Mouse (Mus musculus): Measurements from ENCODE around the gene Tpm3. TPM values are rescaled to one million over a fixed set of nuclear protein-coding genes. Genes with fewer than 3 reads are reported as not detected.

The Tpm3 gene
- polyA plus RNA-seq, 1 experiment: 252 TPM

DNA sequence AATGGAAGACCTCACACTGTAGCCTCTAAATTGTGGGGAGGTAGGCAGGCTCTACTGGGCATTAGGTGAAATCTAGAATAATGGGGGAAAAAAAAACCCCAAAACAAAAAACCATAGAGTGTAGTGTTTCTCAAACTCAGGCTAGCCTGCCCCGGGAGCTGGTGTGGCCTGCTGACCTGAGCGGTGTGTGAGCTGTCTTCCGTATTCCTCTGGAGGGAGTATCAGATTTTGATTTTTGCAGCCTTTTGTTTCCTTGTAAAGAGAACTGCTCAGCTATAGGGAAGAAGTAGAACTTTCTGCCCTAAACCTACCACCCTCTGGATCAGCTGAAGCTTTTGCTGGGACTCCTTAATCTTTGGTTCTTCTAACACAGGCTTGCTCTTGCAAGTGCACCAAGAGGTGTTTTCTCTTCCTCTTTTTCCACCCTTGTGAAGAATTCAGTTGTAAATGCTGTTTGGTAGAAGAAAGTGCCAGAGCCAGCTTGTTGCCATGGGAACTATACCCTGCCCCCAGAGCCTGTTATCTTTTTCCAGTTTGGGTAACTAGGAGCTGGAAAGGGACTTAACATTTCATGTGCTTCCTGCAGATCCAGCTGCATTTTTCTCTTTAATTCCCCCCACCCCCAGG, 11.4 kb downstream of the Tpm3 start:
- Histone ChIP-seq H3K27ac (ENCODE audit: control insufficient read depth, insufficient read depth, low read length) (no peak overlapping the region), H3K36me3 (ENCODE audit: control insufficient read depth, insufficient read depth, low read length) (peaks cover 23% of the 10 kb centered on the region), H3K4me3 (ENCODE audit: control insufficient read depth, insufficient read depth, low read length) (no peak overlapping the region), H3K27me3 (ENCODE audit: control insufficient read depth, insufficient read depth, low read length) (no peaks in the 10 kb centered on the region), H3K4me1 (replicated peaks; ENCODE audit: control insufficient read depth, insufficient read depth, low read length) (peaks cover 23% of the 10 kb centered on the region)
- DNase-seq: no peak
- TF ChIP-seq CTCF (IDR thresholded peaks at IDR 0.05; ENCODE audit: borderline replicate concordance, control insufficient read depth, extremely low read depth, insufficient read depth, low read length, poor library complexity) (no peak), POLR2A (IDR thresholded peaks at IDR 0.05; ENCODE audit: control insufficient read depth, extremely low read depth, insufficient read depth, low read length, poor library complexity) (no peak)
- WGBS: 37% methylated on average over 3 of the region's 3 CpGs

GRCm38 (mm10) chr3:90084790-90085189, 12.3 kb downstream of the Tpm3 start:
- H3K4me1 ChIP-seq (replicated peaks; ENCODE audit: control insufficient read depth, insufficient read depth, low read length): peaks cover 23% of the 10 kb centered on the region
- whole genome bisulfite sequencing: 71% methylated on average over 4 of the region's 4 CpGs
- H3K27ac ChIP-seq (ENCODE audit: control insufficient read depth, insufficient read depth, low read length): no peak overlapping the region
- H3K4me3 ChIP-seq (ENCODE audit: control insufficient read depth, insufficient read depth, low read length): no peak overlapping the region
- no peaks in the 10 kb centered on the region for H3K27me3 ChIP-seq (ENCODE audit: control insufficient read depth, insufficient read depth, low read length)
- DNase-seq: no peak
- TF ChIP-seq POLR2A (IDR thresholded peaks at IDR 0.05; ENCODE audit: control insufficient read depth, extremely low read depth, insufficient read depth, low read length, poor library complexity) (no peak), CTCF (IDR thresholded peaks at IDR 0.05; ENCODE audit: borderline replicate concordance, control insufficient read depth, extremely low read depth, insufficient read depth, low read length, poor library complexity) (no peak)
- H3K36me3 ChIP-seq (ENCODE audit: control insufficient read depth, insufficient read depth, low read length): peaks cover 31% of the 10 kb centered on the region

- H3K4me3 ChIP-seq (ENCODE audit: control insufficient read depth, insufficient read depth, low read length): no peak overlapping the region
- 71% methylated on average over 6 of the region's 6 CpGs for WGBS
Measured at GRCm38 (mm10) chr3:90085281-90085680, 12.8 kb downstream of the Tpm3 start.

DNA sequence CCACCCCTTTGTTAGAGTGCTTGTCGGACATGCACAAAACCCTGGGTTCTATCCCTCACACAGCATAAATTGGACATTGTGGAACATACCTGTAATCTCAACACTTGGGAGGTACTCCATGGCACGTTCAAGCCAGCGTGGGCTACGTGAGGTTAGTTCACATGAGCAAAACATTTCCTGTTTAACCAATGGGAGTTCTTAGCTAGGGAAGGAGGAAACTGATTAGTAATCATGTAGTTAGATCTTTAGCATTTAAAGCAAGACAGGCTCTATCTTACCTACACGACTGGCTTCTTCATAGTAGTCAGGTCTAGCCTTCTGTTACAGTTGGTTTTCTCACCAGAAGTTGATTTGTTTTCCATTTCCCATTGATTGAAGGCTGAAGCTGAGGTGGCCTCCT, 13.6 kb downstream of the Tpm3 start:
- Histone ChIP-seq H3K4me3 (ENCODE audit: control insufficient read depth, insufficient read depth, low read length) (no peak overlapping the region), H3K27ac (ENCODE audit: control insufficient read depth, insufficient read depth, low read length) (no peak overlapping the region), H3K27me3 (ENCODE audit: control insufficient read depth, insufficient read depth, low read length) (no peaks in the 10 kb centered on the region), H3K4me1 (replicated peaks; ENCODE audit: control insufficient read depth, insufficient read depth, low read length) (peaks cover 23% of the 10 kb centered on the region), H3K36me3 (ENCODE audit: control insufficient read depth, insufficient read depth, low read length) (peaks cover 44% of the 10 kb centered on the region)
- 52% methylated on average over 5 of the region's 5 CpGs for WGBS
- no peak for DNase-seq
- TF ChIP-seq POLR2A (IDR thresholded peaks at IDR 0.05; ENCODE audit: control insufficient read depth, extremely low read depth, insufficient read depth, low read length, poor library complexity) (no peak), CTCF (IDR thresholded peaks at IDR 0.05; ENCODE audit: borderline replicate concordance, control insufficient read depth, extremely low read depth, insufficient read depth, low read length, poor library complexity) (no peak)

More at GRCm38 (mm10) chr3:90085281-90085680, 12.8 kb downstream of the Tpm3 start:
- peaks cover 23% of the 10 kb centered on the region for H3K4me1 ChIP-seq (replicated peaks; ENCODE audit: control insufficient read depth, insufficient read depth, low read length)
- peaks cover 36% of the 10 kb centered on the region for H3K36me3 ChIP-seq (ENCODE audit: control insufficient read depth, insufficient read depth, low read length)
- TF ChIP-seq CTCF (IDR thresholded peaks at IDR 0.05; ENCODE audit: borderline replicate concordance, control insufficient read depth, extremely low read depth, insufficient read depth, low read length, poor library complexity) (no peak), POLR2A (IDR thresholded peaks at IDR 0.05; ENCODE audit: control insufficient read depth, extremely low read depth, insufficient read depth, low read length, poor library complexity) (no peak)
- no peak overlapping the region for H3K27ac ChIP-seq (ENCODE audit: control insufficient read depth, insufficient read depth, low read length)
- H3K27me3 ChIP-seq (ENCODE audit: control insufficient read depth, insufficient read depth, low read length): no peaks in the 10 kb centered on the region
- no peak for DNase-seq

DNA sequence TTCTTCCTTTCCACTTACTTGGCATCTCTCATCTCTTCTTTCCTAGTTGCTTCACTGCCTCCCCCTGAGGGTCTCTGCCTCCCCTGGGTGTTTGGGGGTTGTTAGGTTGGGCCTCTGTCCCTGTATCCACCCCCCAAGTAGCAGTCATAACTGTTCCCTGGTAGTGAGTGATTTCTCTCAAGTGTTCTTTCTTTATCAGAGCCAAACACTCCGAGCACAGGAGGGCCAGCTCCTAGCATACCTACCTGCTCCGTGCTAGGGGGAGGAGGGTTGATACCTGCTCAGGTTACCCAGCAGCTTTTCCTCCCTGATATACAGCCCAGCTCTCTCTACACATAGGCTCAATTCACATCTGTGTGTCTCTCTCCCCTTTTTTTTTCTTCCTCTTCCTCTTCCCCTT, 16.2 kb downstream of the Tpm3 start:
- Histone ChIP-seq H3K27ac (ENCODE audit: control insufficient read depth, insufficient read depth, low read length) (no peak overlapping the region), H3K4me1 (replicated peaks; ENCODE audit: control insufficient read depth, insufficient read depth, low read length) (peaks cover 5% of the 10 kb centered on the region), H3K27me3 (ENCODE audit: control insufficient read depth, insufficient read depth, low read length) (no peaks in the 10 kb centered on the region), H3K36me3 (ENCODE audit: control insufficient read depth, insufficient read depth, low read length) (peaks cover 70% of the 10 kb centered on the region), H3K4me3 (ENCODE audit: control insufficient read depth, insufficient read depth, low read length) (no peak overlapping the region)
- 100% methylated on average over 2 of the region's 2 CpGs for WGBS
- TF ChIP-seq CTCF (IDR thresholded peaks at IDR 0.05; ENCODE audit: borderline replicate concordance, control insufficient read depth, extremely low read depth, insufficient read depth, low read length, poor library complexity): no peak
- TF ChIP-seq POLR2A (IDR thresholded peaks at IDR 0.05; ENCODE audit: control insufficient read depth, extremely low read depth, insufficient read depth, low read length, poor library complexity): no peak
- no peak for DNase-seq

DNA sequence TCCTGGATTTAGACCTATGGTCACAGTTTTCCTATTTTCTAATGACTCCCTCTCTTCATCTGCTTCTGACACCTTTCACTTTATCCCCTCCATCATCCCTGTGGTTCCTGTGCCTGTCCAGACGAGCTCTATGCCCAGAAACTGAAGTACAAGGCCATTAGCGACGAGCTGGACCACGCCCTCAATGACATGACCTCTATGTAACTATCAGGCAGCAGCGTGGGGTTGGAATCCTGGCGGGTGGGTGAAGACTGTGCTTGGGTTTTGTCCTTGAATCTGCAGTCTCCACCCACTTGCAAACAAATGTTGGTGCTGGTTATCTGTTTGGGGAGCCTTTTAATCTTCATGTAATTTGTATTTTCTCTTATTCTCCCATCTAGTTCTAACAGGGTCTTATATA, 18.4 kb downstream of the Tpm3 start:
- Histone ChIP-seq H3K27me3 (ENCODE audit: control insufficient read depth, insufficient read depth, low read length) (no peaks in the 10 kb centered on the region), H3K27ac (ENCODE audit: control insufficient read depth, insufficient read depth, low read length) (no peak overlapping the region), H3K36me3 (ENCODE audit: control insufficient read depth, insufficient read depth, low read length) (peaks cover 89% of the 10 kb centered on the region), H3K4me1 (replicated peaks; ENCODE audit: control insufficient read depth, insufficient read depth, low read length) (no peaks in the 10 kb centered on the region), H3K4me3 (ENCODE audit: control insufficient read depth, insufficient read depth, low read length) (no peak overlapping the region)
- TF ChIP-seq POLR2A (IDR thresholded peaks at IDR 0.05; ENCODE audit: control insufficient read depth, extremely low read depth, insufficient read depth, low read length, poor library complexity): no peak
- TF ChIP-seq CTCF (IDR thresholded peaks at IDR 0.05; ENCODE audit: borderline replicate concordance, control insufficient read depth, extremely low read depth, insufficient read depth, low read length, poor library complexity): no peak
- WGBS: 92% methylated on average over 6 of the region's 6 CpGs
- no peak for DNase-seq

- no peak for DNase-seq
- 94% methylated on average over 3 of the region's 3 CpGs for WGBS
- Histone ChIP-seq H3K4me1 (replicated peaks; ENCODE audit: control insufficient read depth, insufficient read depth, low read length) (no peaks in the 10 kb centered on the region), H3K36me3 (ENCODE audit: control insufficient read depth, insufficient read depth, low read length) (peaks cover 79% of the 10 kb centered on the region), H3K27me3 (ENCODE audit: control insufficient read depth, insufficient read depth, low read length) (no peaks in the 10 kb centered on the region), H3K4me3 (ENCODE audit: control insufficient read depth, insufficient read depth, low read length) (no peak overlapping the region), H3K27ac (ENCODE audit: control insufficient read depth, insufficient read depth, low read length) (no peak overlapping the region)
- TF ChIP-seq POLR2A (IDR thresholded peaks at IDR 0.05; ENCODE audit: control insufficient read depth, extremely low read depth, insufficient read depth, low read length, poor library complexity) (no peak), CTCF (IDR thresholded peaks at IDR 0.05; ENCODE audit: borderline replicate concordance, control insufficient read depth, extremely low read depth, insufficient read depth, low read length, poor library complexity) (no peak)
Measured at GRCm38 (mm10) chr3:90094453-90094852, 22.0 kb downstream of the Tpm3 start.
